Mouse (Mus musculus): Measurements from ENCODE around the gene Dtwd1. TPM values are rescaled to one million over a fixed set of nuclear protein-coding genes. Genes with fewer than 3 reads are reported as not detected.
"Not testable (repeated sequence)": the region's sequence is repeated elsewhere in the genome, so short reads cannot be mapped to it uniquely, and the experiment has no call there.

The Dtwd1 gene
- polyA plus RNA-seq, 1 experiment from 2014 or later: 29.5 TPM

GRCm38 (mm10) chr2:126214800-126215199 lies 62.9 kb downstream of the Dtwd1 start, which contains the start of gene Gm17555:
Gene Gm17555, plus strand, starts transcription at chr2:126215100.
- not testable (repeated sequence) for H3K9me3 ChIP-seq (replicated peaks); H3K9ac ChIP-seq; H3K27me3 ChIP-seq (replicated peaks); ATAC-seq; H3K4me1 ChIP-seq; H3K36me3 ChIP-seq; H3K4me3 ChIP-seq; H3K27ac ChIP-seq; H3K4me2 ChIP-seq
- WGBS (ENCODE audit: insufficient replicate concordance): 64% methylated on average over 3 of the region's 3 CpGs

Other genes starting within 250 kb of the Dtwd1 start
- not detected in 2 replicates for gene Fgf7, start 117.5 kb upstream of the Dtwd1 start, polyA plus RNA-seq (2016; fragmentation: Nextera tagmentation; extraction: Ambion mirVana)
- not detected in 2 replicates for gene Fam227b, start 137 bp upstream of the Dtwd1 start, polyA plus RNA-seq (2016; fragmentation: Nextera tagmentation; extraction: Ambion mirVana)
- not detected in 2 replicates for gene Gm17555, start 63.0 kb downstream of the Dtwd1 start, polyA plus RNA-seq (2016; fragmentation: Nextera tagmentation; extraction: Ambion mirVana)

Data from liver, embryonic 12.5 days (tissue).